Mouse (Mus musculus): ENCODE measurements around the gene Rbfox1.
A peak's percentile ranks its signal among the peaks of the same experiment; 100 is the strongest.

Gene Rbfox1

GRCm38 (mm10) chr16:6232966-6233365 lies 347.8 kb downstream of the Rbfox1 start:
- no peak for DNase-seq

DNA sequence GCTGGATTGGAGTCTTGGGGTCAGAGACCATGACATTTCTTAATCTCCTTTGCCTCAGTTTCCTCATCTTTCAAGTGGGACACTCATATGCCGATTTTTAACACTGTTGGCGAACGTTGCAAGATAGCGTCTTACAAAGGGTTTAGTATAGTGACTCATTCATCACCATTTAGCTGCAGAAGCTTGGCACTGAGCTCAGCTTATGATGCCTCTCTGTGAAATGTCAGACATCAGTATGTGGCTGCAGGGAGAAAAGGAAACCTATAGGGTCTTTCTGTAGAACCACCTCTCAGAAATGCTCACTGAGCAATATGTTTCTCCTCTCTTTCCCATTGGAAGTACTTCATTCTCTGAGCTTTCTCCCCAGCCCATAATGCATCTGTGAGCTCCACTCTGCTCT lies 356.2 kb downstream of the Rbfox1 start:
- DNase-seq: no peak

- no peak for DNase-seq
Measured at GRCm38 (mm10) chr16:6242468-6242867, 357.3 kb downstream of the Rbfox1 start.

- no peak for DNase-seq
Measured at GRCm38 (mm10) chr16:6247569-6247968, 362.4 kb downstream of the Rbfox1 start.

DNA sequence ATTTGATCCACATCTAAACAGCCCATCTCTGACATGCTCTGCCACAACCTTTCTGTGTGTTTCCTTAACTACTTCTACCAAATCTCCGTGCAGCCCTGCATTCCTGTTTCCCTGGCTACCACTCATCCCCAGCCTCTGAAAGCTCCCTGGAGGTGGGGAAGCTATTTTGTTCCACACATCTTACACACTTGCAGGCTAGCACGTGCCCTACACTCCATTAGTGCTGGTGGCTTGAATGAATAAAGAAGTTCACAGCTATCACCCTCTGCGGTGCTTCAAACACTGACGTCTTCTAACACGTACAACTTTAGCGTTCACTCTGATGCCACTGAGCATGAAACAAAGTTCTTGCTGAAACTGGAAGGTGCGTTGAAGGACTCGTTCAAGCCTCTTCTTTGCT lies 379.4 kb downstream of the Rbfox1 start:
- DNase-seq: no peak

DNA sequence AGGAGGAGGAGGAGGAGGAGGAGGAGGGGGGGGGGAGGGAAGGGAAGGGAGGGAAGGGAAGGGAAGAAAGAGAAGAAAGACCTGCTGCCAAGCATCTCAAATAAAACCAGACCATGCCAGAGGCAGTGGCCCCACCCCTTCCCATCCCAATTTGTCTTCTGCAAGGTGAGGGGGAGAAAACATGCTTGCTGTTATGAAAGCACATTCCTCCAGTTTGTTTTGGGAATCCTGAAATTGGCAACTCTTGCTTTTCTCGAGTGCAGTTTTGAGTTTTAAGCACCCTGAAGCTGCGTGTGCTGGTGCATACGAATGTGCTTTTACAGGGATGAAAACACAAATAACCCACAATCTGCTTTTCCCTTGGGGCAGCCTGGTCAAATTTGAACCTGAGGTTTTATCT lies 380.5 kb downstream of the Rbfox1 start:
- no peak for DNase-seq

- no peak for DNase-seq
Measured at GRCm38 (mm10) chr16:6271596-6272370, 386.6 kb downstream of the Rbfox1 start.

- no peak for DNase-seq
Measured at GRCm38 (mm10) chr16:6283496-6283895, 398.3 kb downstream of the Rbfox1 start.

DNA sequence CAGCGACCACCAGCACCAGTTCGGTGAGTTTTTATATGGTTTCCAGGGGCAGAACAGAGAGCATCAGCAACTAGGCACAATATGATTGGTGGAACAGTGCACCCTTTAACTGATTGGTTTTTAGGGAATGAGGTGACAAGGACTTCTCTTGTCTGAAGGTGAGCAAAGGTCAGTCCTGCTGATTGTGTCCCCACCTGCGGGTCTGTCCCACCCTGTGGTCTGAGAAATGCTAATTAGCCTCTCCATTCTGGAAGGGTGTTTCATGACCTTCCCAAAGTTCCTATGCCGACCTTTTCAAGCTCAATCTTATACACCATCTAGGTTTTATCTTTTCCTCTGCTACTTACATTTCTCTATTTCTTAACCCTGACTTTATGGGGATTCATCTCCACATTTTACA lies 399.2 kb downstream of the Rbfox1 start:
- DNase-seq: no peak

DNA sequence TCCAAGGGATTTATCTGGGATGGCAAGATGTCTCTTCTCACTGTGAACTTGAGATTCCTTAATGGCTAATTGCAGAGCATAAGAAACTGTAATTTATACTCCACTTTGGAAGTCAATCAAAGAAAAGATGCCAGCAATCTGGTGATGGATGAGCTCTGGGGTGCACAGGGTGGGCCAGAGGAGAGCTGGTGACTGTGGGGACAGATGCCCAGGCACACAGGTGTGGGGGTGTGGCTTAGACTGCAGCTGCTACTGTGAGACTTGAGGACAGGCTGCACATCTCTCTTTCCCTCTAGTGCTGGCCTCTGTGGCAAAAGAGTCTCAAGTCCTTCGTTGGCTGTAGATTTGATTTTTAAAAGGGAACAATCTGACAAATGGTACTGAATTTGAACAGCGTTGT lies 402.5 kb downstream of the Rbfox1 start:
- DNase-seq: no peak

GRCm38 (mm10) chr16:6300112-6300511 lies 415.0 kb downstream of the Rbfox1 start:
- no peak for DNase-seq

GRCm38 (mm10) chr16:6303082-6303481 lies 417.9 kb downstream of the Rbfox1 start:
- DNase-seq: no peak

DNA sequence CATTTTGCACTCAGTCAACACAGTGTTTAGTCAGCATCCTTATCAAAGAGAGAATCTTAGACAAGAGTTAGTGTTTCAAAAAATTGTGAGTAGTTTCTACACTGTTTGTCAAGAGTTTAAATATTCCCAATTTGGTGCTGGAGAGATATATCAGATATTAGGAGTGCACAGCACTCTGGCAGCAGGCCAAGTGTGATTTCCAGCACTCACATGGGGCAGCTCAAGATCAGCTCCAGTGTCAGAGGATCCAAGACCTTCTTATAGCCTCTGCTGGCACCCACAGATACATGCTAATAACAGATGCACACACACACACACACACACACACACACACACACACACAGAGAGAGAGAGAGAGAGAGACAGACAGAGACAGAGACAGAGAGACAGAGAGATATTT lies 424.8 kb downstream of the Rbfox1 start:
- no peak for DNase-seq

DNA sequence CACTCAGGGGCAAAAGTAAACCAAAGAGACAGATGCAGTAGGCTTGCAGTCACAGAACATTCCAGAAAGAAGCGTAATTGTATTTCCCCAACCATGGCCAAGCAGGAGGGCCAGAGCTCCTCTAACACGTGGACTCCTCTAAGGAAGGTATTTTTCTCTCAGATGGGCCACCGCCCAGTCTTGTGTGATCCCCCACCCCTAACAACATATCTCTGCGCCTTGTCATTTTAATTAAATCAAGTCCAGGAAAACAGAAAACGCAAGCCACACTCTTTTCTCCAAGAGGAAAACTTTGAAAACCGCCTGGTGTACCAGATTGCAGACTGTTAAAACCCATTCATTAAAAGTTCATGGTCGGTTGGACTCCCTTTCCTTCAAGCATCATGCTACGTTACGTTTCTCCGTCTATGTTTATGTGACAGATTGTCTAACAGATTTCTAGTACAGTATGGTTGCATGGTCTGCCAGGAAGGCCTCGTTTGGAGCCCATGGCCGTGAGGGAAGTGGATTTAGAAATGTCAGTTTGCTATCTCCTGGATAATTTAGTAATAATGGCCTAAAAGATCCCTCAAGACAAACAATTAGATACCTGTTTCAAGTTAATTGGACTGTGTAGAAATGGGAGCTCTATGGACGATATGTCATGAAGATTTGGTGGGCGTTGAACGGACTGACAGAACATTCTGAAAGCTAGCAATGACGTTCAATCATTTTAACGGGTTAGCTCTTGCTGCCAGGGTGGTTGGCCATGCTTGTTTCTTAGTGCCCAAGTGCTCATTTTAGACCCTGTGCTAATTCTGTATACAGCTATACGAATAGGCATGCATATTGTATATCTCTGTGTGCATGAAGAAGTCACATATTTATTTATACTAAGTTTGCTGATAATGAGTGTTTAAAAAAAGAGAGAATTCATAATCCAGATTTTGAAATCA lies 425.9 kb downstream of the Rbfox1 start:
- no peak for DNase-seq

DNA sequence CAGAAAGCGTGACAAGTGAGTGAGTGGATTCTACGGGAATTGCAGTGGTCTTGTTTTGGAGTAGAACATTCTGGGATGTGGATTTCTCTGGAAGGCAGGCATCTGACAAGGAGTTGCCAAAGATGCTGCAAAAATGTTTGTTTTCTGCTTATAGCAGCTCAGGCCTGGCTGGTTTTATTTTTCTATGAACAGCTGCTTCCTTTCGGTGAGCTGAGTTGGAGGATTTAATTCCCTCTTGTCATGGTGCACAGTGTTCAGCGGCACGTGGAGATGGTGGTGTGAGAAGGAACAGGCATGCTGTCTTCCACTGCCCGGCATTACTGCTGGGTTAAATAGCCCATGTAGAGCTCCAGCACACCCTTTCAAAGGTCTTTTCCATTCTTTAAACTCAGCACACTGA lies 428.5 kb downstream of the Rbfox1 start:
- no peak for DNase-seq

DNA sequence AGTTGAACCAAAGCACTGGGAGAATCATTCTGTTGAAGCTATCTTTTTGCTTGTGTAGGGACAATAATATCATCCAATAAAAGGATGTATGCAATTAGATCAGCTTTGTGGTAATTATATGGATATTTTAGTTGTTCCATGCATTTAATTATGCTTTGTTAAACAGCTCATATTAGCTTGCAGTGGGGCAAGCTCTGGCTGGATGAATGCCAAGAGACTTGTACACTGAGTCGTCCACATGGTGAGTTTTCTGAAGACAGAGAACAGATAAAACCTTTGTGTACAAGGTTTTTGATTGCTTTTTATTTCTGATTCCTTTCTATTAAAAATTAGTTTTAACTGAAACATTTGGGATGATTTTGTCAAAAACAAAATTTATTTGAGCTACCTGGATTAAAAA lies 439.7 kb downstream of the Rbfox1 start:
- DNase-seq: no peak

- no peak for DNase-seq
Measured at GRCm38 (mm10) chr16:6331400-6331939, 446.3 kb downstream of the Rbfox1 start.

GRCm38 (mm10) chr16:6333273-6333672 lies 448.1 kb downstream of the Rbfox1 start:
- DNase-seq: no peak

GRCm38 (mm10) chr16:6348103-6348502 lies 462.9 kb downstream of the Rbfox1 start:
- no peak for DNase-seq

DNA sequence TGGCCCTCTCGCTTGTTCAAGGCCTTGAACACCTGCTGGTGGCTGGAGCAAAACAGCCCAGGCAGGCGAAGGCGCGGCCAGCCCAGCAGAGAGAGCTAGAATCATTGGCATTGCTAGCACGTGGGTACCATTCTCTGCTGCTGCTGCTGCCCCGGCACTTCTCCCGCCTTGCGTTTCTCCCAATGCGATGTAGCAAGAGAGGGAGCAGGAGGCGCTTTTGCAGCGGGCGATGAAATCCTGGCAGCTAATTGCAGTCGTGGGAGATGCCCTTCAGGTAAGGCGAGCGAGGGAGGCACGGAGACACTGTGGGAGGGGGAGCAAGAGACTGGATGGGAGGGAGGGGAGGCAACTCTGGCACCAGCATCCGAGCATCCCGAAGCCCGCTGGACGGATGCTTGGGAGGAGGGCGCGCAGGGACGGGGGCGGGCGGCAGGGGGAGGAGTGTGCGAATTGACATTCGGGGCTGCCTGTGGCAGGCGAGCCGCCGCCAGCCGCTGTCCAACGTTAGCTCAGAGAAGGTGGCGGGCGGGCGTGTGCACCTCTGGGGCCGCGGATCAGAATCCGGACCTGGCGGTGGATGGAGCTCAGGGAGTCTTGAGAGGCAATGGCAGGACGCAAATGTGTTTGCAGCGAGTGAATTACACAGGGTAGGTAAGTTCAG lies 463.6 kb downstream of the Rbfox1 start:
- DNase-seq: peak; percentile 66

GRCm38 (mm10) chr16:6349381-6349780 lies 464.2 kb downstream of the Rbfox1 start:
- peak; percentile 43 for DNase-seq

- no peak for DNase-seq
Measured at GRCm38 (mm10) chr16:6350256-6350655, 465.1 kb downstream of the Rbfox1 start.

- DNase-seq: no peak
Measured at GRCm38 (mm10) chr16:6353191-6353590, 468.0 kb downstream of the Rbfox1 start.
